Mouse (Mus musculus) hindbrain, embryonic 14.5 days (tissue): ENCODE data around the gene Fnd3c2. TPM values are rescaled to one million over a fixed set of nuclear protein-coding genes. Genes with fewer than 3 reads are reported as not detected.
A peak's percentile ranks its signal among the peaks of the same experiment; 100 is the strongest.

Source experiments
- ATAC-seq: fragments of 200-750 bp; cut with Nextera tagmentation; 2 replicates; pipeline ENCODE4 v1.8.0; 2017; ENCODE audit warnings: moderate number of reproducible peaks, mild to moderate bottlenecking, moderate TSS enrichment, moderate library complexity; ENCODE audit not compliant: low FRiP score
- DNase-seq: peaks from one replicate; pipeline ENCODE4 v3.0.0-alpha.2; 2015; ENCODE audit warnings: low spot score
- H3K27ac ChIP-seq: fragments of 300-500 bp; sonication (generic); 2 replicates; pipeline ENCODE4 v1.5.1; 2014; ENCODE audit warnings: mild to moderate bottlenecking, moderate library complexity
- H3K27me3 ChIP-seq: fragments of 300-500 bp; sonication (generic); 2 replicates; pipeline ENCODE4 v1.6.1; 2014; ENCODE audit warnings: mild to moderate bottlenecking, low read length, mixed read lengths; ENCODE audit not compliant: control insufficient read depth, insufficient read depth
- H3K36me3 ChIP-seq: fragments of 300-500 bp; sonication (generic); replicated peaks from 2 replicates; pipeline ENCODE4 v1.6.1; 2014; ENCODE audit not compliant: control insufficient read depth, insufficient read depth
- H3K4me1 ChIP-seq: fragments of 300-500 bp; sonication (generic); replicated peaks from 2 replicates; pipeline ENCODE4 v1.6.1; 2014; ENCODE audit warnings: antibody characterized with exemption, low read length, mixed read lengths; ENCODE audit not compliant: control insufficient read depth, insufficient read depth
- H3K4me2 ChIP-seq: fragments of 300-500 bp; sonication (generic); replicated peaks from 2 replicates; pipeline ENCODE4 v1.6.1; 2014; ENCODE audit warnings: mild to moderate bottlenecking, moderate library complexity
- H3K4me3 ChIP-seq: fragments of 300-500 bp; sonication (generic); replicated peaks from 2 replicates; pipeline ENCODE4 v1.5.1; 2014; ENCODE audit warnings: mild to moderate bottlenecking, low read length
- H3K9ac ChIP-seq: fragments of 300-500 bp; sonication (generic); 2 replicates; pipeline ENCODE4 v1.6.1; 2014
- H3K9me3 ChIP-seq: fragments of 300-500 bp; sonication (generic); 2 replicates; pipeline ENCODE4 v1.6.1; 2016; ENCODE audit warnings: low read length; ENCODE audit not compliant: control insufficient read depth
- WGBS: fragments of 180-500 bp; shearing (Covaris S2); extraction: QIAGEN DNeasy Blood & Tissue Kit; methylation state at CpG from one replicate; pipeline ENCODE4 v1.1.7; 2014; 5-methylcytosine and 5-hydroxymethylcytosine counted together
- polyA plus RNA-seq: library from polyadenylated mRNA; unstranded; fragments of >200 nt; fragmentation: Nextera tagmentation; extraction: Ambion mirVana; gene quantifications from 2 replicates; pipeline ENCODE4 v1.2.1, GENCODE M21; 2014

Fnd3c2 gene
- polyA plus RNA-seq, 1 experiment from 2014 or later = not detected

- DNase-seq (no peak), ATAC-seq (no peak)
- Histone ChIP-seq H3K4me1 (peaks cover 19% of the 10 kb centered on the region), H3K36me3 (peaks cover 5% of the 10 kb centered on the region), H3K9me3 (no peaks in the 10 kb centered on the region), H3K9ac (peak overlapping the region; percentile 17; the same call in 1 of the 2 replicates), H3K27me3 (no peaks in the 10 kb centered on the region), H3K4me3 (peak overlapping the region; percentile 54), H3K4me2 (peak overlapping the region; percentile 70), H3K27ac (no peak overlapping the region)
- 62% methylated on average over 5 of the region's 5 CpGs for WGBS
Observed at GRCm38 (mm10) chrX:106189356-106189755, 65.8 kb downstream of the Fnd3c2 start.

GRCm38 (mm10) chrX:106187737-106188136 is 67.4 kb downstream of the Fnd3c2 start:
- no peak for DNase-seq
- H3K27ac ChIP-seq = peak overlapping the region; percentile 67; the same call in 1 of the 2 replicates
- H3K4me3 ChIP-seq = peak overlapping the region; percentile 54
- H3K36me3 ChIP-seq = no peaks in the 10 kb centered on the region
- no peaks in the 10 kb centered on the region for H3K9me3 ChIP-seq
- peak overlapping the region; percentile 72 for H3K9ac ChIP-seq
- 18% methylated on average over 12 of the region's 12 CpGs for WGBS
- no peaks in the 10 kb centered on the region for H3K27me3 ChIP-seq
- H3K4me2 ChIP-seq = peak overlapping the region; percentile 70
- no peak for ATAC-seq
- H3K4me1 ChIP-seq = peaks cover 19% of the 10 kb centered on the region

GRCm38 (mm10) chrX:106186713-106187649 is 68.2 kb downstream of the Fnd3c2 start, which contains the start of gene Pgk1:
Pgk1 (plus strand) TSS chrX:106187100.
- Histone ChIP-seq H3K4me1 (peaks cover 19% of the 10 kb centered on the region), H3K9me3 (no peaks in the 10 kb centered on the region), H3K9ac (peak within 1 kb of the TSS; percentile 72), H3K4me2 (peak within 1 kb of the TSS; percentile 70), H3K27ac (peak within 1 kb of the TSS; percentile 89), H3K4me3 (peak within 1 kb of the TSS; percentile 54), H3K27me3 (no peaks in the 10 kb centered on the region), H3K36me3 (no peaks in the 10 kb centered on the region)
- WGBS = 14% methylated on average over 49 of the region's 55 CpGs
- ATAC-seq (peak; percentile 98), DNase-seq (peak; percentile 89)

- 21% methylated on average over 5 of the region's 5 CpGs for WGBS
- Histone ChIP-seq H3K4me2 (peak overlapping the region; percentile 48; the same call in 1 of the 2 replicates), H3K4me1 (peaks cover 19% of the 10 kb centered on the region)
Observed at GRCm38 (mm10) chrX:106185706-106186105, 69.5 kb downstream of the Fnd3c2 start.

More at GRCm38 (mm10) chrX:106185706-106186105, 69.5 kb downstream of the Fnd3c2 start:
- no peaks in the 10 kb centered on the region for H3K9me3 ChIP-seq
- H3K27ac ChIP-seq = peak overlapping the region; percentile 89
- peak; percentile 8; the same call in 1 of the 2 replicates for ATAC-seq
- H3K9ac ChIP-seq = 0 out of 2 replicates have a peak overlapping the region, but pooled peaks have one; percentile 55
- H3K4me3 ChIP-seq = no peak overlapping the region
- DNase-seq = peak; percentile 52
- no peaks in the 10 kb centered on the region for H3K36me3 ChIP-seq
- H3K27me3 ChIP-seq = no peaks in the 10 kb centered on the region

Other genes with a start within 250 kb of the Fnd3c2 start
- 22.8 and 23.3 TPM in 2 replicates for gene Magt1, start 243.5 kb downstream of the Fnd3c2 start, polyA plus RNA-seq
- gene Cox7b, start 239.7 kb downstream of the Fnd3c2 start, polyA plus RNA-seq = 418 and 458 TPM in 2 replicates
- gene Atp7a, start 228.1 kb downstream of the Fnd3c2 start, polyA plus RNA-seq = 16.7 and 17.4 TPM in 2 replicates
- 0.34 and 0.48 TPM in 2 replicates for gene Tlr13, start 112.2 kb downstream of the Fnd3c2 start, polyA plus RNA-seq
- 278 and 290 TPM in 2 replicates for gene Pgk1, start 68.3 kb downstream of the Fnd3c2 start, polyA plus RNA-seq
- gene Taf9b, start 34.2 kb downstream of the Fnd3c2 start, polyA plus RNA-seq = 21.3 and 23.5 TPM in 2 replicates
- gene Fndc3c1, start 230.0 kb upstream of the Fnd3c2 start, polyA plus RNA-seq = 0.17 and 0.39 TPM in 2 replicates